Mouse (Mus musculus) lung, adult 2 months (tissue): ENCODE measurements around the gene Proca1. TPM values are rescaled to one million over a fixed set of nuclear protein-coding genes. Genes with fewer than 3 reads are reported as not detected.

Experiments used
- DNase-seq: peaks from one replicate; pipeline ENCODE4 v3.0.0; 2022
- H3K4me1 ChIP-seq: fragments of 200-500 bp; 2 replicates; pipeline ENCODE4 v1.6.1; 2011; ENCODE audit warnings: low read length; ENCODE audit not compliant: control insufficient read depth, insufficient read depth
- H3K4me3 ChIP-seq: fragments of 200-500 bp; replicated peaks from 2 replicates; pipeline ENCODE3; 2011; ENCODE audit warnings: low read depth, mild to moderate bottlenecking, control low read depth, low read length; ENCODE audit errors: extremely low read depth
- CTCF ChIP-seq: fragments of 200-500 bp; IDR thresholded peaks from 2 replicates; pipeline ENCODE4 v1.5.1; 2011; ENCODE audit warnings: mild to moderate bottlenecking, low read length, control low read depth; ENCODE audit not compliant: insufficient read depth
- POLR2A ChIP-seq: fragments of 200-500 bp; IDR thresholded peaks from 2 replicates; pipeline ENCODE4 v1.6.1; 2011; ENCODE audit warnings: low read depth, mild to moderate bottlenecking, control low read depth, low read length, borderline replicate concordance; ENCODE audit errors: extremely low read depth
- WGBS: fragments of 180-500 bp; shearing (Covaris S2); methylation state at CpG from one replicate; pipeline ENCODE4 v1.1.7; 2018; 5-methylcytosine and 5-hydroxymethylcytosine counted together
- polyA plus RNA-seq: library from polyadenylated mRNA; depleted of rRNA; stranded (reverse); fragments of >200 nt; gene quantifications from 2 replicates; pipeline ENCODE4 v1.2.3, GENCODE M21; 2012; rRNA removed

Gene Proca1
- 0.87 and 1.4 TPM in 2 replicates for polyA plus RNA-seq

DNA sequence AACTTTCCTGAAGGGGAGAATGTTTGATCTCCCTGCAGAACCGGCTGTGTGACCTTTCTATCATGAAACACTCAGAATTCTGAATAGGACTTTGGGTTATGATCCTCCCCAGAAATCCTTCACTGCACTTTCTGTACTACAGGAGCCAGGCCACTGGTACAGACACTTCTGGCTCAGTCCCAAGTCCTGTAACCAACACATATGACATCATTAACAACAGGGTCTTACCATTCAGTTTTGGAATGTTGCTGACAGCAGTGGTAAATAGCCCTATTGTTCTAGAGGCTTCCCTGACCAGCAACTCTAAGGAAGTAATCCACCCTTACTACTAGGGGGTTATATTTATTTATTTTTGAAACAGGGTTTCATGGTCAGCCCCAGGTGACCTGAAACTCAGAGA lies at the start of gene Proca1:
Gene Proca1, plus strand, starts transcription at position 280 of the 400 bp plus-strand sequence.
- WGBS, result 34% methylated on average over 1 of the region's 1 CpGs
- H3K4me1 ChIP-seq, result no peaks in the 10 kb centered on the region
- peak within 1 kb of the TSS; percentile 70 for H3K4me3 ChIP-seq
- DNase-seq, result no peak
- no peak for TF ChIP-seq CTCF
- TF ChIP-seq POLR2A, result no peak

DNA sequence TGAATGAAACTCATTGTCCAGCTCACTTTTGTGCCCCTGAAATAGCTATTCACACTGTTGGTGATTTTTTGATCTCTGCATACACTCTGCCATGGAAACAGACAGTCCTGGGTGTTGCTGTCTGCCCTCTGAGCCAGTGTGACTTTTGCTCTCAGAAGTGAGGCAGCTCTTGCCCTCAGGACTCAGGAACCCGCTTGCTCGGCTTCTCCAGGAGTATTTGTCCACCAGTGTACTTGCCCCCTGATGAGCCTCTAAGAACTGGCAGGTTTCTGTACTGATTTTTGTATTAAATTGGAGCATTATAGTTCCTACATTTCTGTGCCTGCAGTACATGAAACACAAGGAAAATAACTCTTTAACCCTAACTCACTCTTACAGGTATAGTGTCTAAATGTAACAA lies 49.7 kb upstream of the Proca1 start:
- DNase-seq, result no peak
- no peaks in the 10 kb centered on the region for H3K4me1 ChIP-seq
- 93% methylated on average over 2 of the region's 2 CpGs for WGBS
- TF ChIP-seq POLR2A, result no peak
- no peak for TF ChIP-seq CTCF
- H3K4me3 ChIP-seq, result no peak overlapping the region

DNA sequence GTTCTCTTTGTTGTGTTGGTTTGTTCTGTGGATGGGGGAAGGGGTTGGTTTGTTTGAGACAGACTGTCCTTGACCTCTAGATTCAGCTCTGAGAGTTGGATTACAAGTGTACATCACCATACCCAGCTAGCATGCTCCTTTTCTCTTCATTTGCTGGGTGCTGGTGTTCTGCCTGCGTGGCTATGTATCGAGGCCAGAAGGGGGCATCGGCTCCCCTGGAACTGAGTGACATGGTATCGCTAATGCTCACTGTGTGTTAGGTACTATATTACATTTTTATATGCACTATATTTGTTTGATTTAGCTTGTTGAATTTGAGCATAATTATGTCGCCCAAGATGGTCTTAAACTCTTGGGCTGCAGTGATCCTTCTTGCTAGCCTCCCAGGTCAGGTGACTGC lies 47.0 kb upstream of the Proca1 start:
- no peak for DNase-seq
- TF ChIP-seq POLR2A (no peak), CTCF (0 out of 2 replicates have a peak, but pooled peaks have one; percentile 17)
- 88% methylated on average over 5 of the region's 5 CpGs for WGBS
- Histone ChIP-seq H3K4me1 (no peaks in the 10 kb centered on the region), H3K4me3 (no peak overlapping the region)

DNA sequence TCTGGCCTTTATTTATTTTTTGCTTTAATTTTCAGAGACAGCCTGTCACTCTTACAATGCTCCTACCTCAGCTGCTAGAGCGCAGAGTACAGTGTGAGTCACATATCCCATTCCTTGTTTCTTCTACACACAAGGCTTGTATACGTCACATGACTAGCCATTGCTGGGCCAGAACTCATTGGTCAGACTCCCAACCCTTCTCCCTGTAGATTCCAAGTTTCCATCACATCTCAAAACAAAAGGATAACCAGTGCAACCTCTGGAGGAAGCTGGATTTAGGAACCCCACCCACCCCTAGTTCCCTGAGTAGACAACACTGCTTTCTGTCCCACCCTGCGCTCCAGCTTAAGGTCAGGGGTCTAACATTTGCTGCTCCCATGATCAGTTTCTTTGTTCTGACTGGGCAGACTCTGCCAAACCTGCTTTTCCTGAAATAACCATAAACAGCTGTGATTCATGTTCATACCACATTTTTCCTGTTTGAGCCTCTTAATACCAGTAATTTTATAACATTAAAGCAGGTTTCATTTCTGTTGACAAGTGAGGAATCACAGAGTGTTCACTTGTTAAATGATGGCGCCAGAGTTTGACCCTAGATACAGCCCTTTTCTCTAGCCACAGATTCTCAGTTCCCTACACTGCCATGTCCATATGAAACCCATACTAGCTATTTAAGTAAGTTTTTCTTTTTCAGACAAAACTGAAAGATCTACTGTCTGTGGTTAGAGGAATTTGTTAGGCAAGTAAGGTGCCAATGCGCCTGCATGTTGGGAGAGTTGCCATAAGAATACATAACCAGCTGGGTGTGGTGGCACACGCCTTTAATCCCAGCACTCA lies 46.3 kb upstream of the Proca1 start:
- WGBS, result 70% methylated on average over 6 of the region's 6 CpGs
- no peak for DNase-seq
- Histone ChIP-seq H3K4me1 (0 out of 2 replicates have a peak, but pooled peaks cover under 1% of the 10 kb centered on the region), H3K4me3 (no peak overlapping the region)
- TF ChIP-seq CTCF (no peak), POLR2A (no peak)

DNA sequence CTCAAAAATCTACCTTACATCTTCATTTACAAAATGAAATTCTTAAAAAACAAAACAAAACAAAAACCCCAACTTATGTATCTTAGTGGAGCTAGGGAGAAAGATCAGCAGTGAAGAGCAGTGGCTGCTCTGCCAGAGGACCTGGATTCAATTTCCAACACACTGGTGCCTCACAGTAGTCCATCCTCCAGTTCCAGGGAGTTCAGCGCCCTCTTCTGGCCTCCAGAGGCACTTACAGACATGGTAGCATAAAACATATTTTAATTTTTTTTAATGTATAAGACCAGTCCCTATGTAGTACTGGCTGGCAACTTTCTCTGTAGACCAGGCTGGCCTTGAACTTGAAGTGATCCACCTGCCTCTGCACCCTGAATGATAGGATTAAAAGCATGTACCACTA lies 42.0 kb upstream of the Proca1 start:
- no peak overlapping the region for H3K4me3 ChIP-seq
- TF ChIP-seq POLR2A, result no peak
- peak; percentile 55; the same call in 1 of the 2 replicates for TF ChIP-seq CTCF
- WGBS, result 50% methylated on average over 1 of the region's 1 CpGs
- peaks cover 13% of the 10 kb centered on the region; the same call in 1 of the 2 replicates for H3K4me1 ChIP-seq
- no peak for DNase-seq

DNA sequence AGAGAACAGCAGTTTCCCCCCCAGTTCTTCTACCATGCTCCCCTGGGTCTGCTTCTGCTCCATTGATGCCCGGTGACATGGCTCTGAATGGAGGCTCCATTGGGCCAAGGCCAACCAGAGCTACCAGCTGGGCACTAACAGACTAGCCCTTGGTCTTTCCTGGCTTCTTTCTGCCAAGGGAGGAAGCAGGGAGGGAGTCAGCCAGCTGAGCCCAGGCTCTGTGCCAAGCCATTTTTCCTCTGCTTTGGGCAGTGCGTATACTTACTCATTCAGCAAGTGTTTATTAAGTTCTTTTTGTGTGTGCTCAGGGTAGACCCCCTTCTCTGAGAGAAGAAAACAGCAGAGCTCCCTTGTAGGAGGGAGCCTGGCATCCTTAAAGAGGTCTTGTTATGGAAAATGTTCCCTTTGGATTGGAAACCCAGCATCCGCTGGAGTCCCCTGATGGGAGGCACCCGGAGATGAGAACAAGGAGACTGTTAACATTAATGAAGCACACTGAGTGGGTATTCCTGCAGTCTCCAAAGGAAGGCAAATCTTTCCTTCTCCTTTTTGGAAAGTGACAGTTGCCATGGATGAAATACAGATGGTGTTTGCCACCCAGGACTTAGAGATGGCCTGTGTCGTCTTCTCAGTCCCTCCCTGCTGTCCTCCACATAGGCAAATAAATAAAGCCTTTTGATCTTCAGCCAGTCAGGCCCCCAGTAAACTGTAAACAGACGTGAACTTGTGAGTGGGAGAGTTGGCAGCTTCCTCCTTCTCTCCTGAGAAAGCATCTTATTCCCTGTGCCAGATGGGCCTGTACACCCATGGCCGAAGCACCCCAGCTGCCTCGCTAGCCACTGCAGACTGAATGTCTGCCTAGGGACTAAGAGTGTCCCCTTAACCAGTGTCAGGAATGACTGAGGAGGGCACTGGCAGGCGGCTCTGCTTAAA lies 40.6 kb upstream of the Proca1 start:
- Histone ChIP-seq H3K4me1 (peaks cover 13% of the 10 kb centered on the region; the same call in 1 of the 2 replicates), H3K4me3 (no peak overlapping the region)
- no peak for DNase-seq
- 28% methylated on average over 9 of the region's 9 CpGs for WGBS
- TF ChIP-seq CTCF (no peak), POLR2A (no peak)

DNA sequence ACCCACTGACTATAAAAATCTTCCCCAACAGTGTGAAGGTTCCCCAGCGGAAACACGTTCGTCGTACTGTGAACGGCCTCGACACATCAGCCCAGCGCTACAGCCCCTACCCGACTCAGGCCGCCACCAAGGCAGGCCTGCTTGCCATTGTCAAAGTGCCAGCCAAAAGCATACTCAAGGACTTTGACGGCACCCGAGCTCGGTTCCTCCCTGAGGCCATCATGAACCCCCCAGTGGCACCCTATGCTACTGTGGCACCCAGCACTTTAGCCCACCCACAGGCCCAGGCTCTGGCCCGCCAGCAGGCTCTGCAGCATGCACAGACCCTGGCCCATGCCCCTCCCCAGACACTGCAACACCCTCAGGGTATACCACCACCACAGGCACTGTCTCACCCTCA lies 39.4 kb upstream of the Proca1 start:
- 75% methylated on average over 13 of the region's 13 CpGs for WGBS
- TF ChIP-seq POLR2A (no peak), CTCF (no peak)
- no peak overlapping the region for H3K4me3 ChIP-seq
- H3K4me1 ChIP-seq, result peaks cover 13% of the 10 kb centered on the region; the same call in 1 of the 2 replicates
- no peak for DNase-seq

DNA sequence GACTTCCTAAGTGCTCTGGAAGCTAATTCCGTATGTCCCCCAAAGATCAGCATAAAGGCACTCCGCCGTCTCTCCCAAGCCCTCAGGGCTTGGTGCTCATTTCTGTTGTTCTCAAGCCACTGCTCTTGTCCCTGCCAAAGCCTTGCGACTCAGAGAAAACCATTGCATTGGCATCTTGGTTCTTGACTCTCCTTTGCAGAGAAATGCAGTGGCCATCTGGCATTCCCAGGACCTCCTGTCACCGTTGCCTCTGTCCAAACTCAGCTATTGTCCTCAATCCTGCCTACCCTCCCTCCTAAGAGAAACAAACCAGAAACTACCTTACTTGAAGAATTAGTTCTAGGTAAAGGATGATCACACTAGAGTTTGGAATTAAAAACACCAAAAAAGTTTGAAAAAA lies 37.5 kb upstream of the Proca1 start:
- TF ChIP-seq CTCF, result no peak
- no peak for TF ChIP-seq POLR2A
- no peak overlapping the region for H3K4me3 ChIP-seq
- H3K4me1 ChIP-seq, result peaks cover 13% of the 10 kb centered on the region
- 86% methylated on average over 5 of the region's 5 CpGs for WGBS
- no peak for DNase-seq

DNA sequence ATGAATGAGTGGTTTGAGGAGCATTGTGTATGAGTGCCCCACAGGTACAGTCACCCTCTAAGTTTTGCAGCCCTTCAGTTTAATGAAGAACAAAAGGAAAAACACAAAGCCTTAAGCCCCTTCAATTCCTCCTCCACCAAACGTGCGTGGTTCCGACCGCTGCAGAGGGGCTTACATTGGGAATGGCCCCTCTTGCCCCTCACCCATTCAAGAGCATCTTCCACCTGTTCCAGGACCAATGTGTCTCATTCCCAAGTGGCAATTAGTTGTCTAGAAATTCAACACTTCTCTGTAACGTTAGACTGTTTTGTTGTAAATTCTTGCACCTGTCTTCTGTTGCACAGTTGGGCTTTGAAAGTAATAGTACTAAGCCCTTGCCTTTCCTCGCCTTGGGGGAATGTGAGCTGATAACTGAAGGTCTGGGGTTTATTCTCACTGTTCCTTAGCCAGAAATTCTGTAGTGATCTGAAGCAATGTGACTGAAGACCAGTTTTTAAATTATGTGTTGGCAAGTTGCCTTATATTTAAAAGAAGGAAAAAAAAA lies 37.0 kb upstream of the Proca1 start:
- Histone ChIP-seq H3K4me1 (peaks cover 13% of the 10 kb centered on the region), H3K4me3 (no peak overlapping the region)
- WGBS, result 82% methylated on average over 6 of the region's 6 CpGs
- TF ChIP-seq POLR2A, result no peak
- no peak for TF ChIP-seq CTCF
- no peak for DNase-seq
